In the genomic region with DNA sequence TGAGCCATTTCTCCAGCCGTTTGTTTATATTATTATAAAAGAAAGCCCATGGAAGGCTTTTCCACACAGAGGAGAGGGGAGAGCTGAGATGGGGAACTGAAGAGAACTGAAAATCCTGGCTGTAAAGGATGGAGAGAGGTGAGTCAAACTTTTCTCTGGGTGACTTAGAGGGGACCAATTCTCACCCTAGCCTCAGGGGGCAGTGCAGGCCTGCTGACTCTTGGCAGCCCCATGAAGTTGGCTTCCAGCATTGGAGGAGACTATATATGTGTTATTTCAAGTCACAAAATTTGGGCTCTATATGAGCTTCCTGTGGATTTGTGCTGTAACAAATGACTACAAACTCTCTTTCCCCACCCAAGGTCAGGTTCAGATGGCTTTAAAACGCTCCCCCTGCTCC, we compare ENCODE assay signal across 8 mouse cellular contexts. TPM values are rescaled to one million over a fixed set of nuclear protein-coding genes. Genes with fewer than 3 reads are reported as not detected.
DNase-seq lines count a peak whose midpoint lies in the region; TF ChIP-seq lines count a peak whose summit lies in the region.
"Had no signal": no experiment of that assay in that cellular context is flagged by ENCODE, and none has a peak within 500 bp of the region (broad histone marks: within the 10 kb centered on the region; RNA-seq: fewer than 3 reads in every experiment).

No protein-coding gene starts in this region.

- H3K27ac ChIP-seq in testis, adult 2 months (ENCODE audit: control insufficient read depth, insufficient read depth, low read depth, low read length): no peak overlapping the region
- H3K27ac ChIP-seq in cortical plate, adult 2 months (ENCODE audit: insufficient read depth, low read length): no peak overlapping the region
- H3K27ac ChIP-seq: embryonic facial prominence, embryonic 15.5 days had no signal

- no peaks in the 10 kb centered on the region for H3K36me3 ChIP-seq in testis, adult 2 months (ENCODE audit: control insufficient read depth, insufficient read depth, low read length)

- DNase-seq in kidney, adult 18-20 months: peak; percentile 4
- DNase-seq in kidney, postnatal 14 days: no peak
- no peak for DNase-seq in testis, postnatal 14 days (ENCODE audit: low spot score)
- peak; percentile 73 for DNase-seq in thymus, postnatal 4 days
- DNase-seq in right cerebral cortex, adult 18-20 months: no peak

- TF ChIP-seq CTCF in testis, adult 2 months (IDR thresholded peaks at IDR 0.05; ENCODE audit: control insufficient read depth, insufficient read depth, insufficient replicate concordance, low read depth, low read length): peak; percentile 25; the same call in 1 of the 2 replicates
- 0 out of 2 replicates have a peak, but pooled peaks have one; percentile 8 for TF ChIP-seq CTCF in cortical plate, adult 2 months (IDR thresholded peaks at IDR 0.05; ENCODE audit: extremely low read depth, insufficient read depth, low read length)

- no peak for TF ChIP-seq POLR2A in testis, adult 2 months (IDR thresholded peaks at IDR 0.05; ENCODE audit: control insufficient read depth, low read depth, low read length)
- no peak for TF ChIP-seq POLR2A in cortical plate, adult 2 months (IDR thresholded peaks at IDR 0.05; ENCODE audit: extremely low read depth, insufficient read depth, low read length)

- no peaks in the 10 kb centered on the region for H3K27me3 ChIP-seq in testis, adult 2 months (ENCODE audit: control insufficient read depth, insufficient read depth, low read length)
- H3K27me3 ChIP-seq: embryonic facial prominence, embryonic 15.5 days had no signal

- H3K4me1 ChIP-seq in testis, adult 2 months (ENCODE audit: control insufficient read depth, insufficient read depth, low read length): peaks cover 14% of the 10 kb centered on the region
- H3K4me1 ChIP-seq in cortical plate, adult 2 months (ENCODE audit: control insufficient read depth, insufficient read depth, low read length): no peaks in the 10 kb centered on the region

- no peak overlapping the region for H3K4me3 ChIP-seq in testis, adult 2 months (ENCODE audit: control insufficient read depth, low read depth, low read length)
- no peak overlapping the region for H3K4me3 ChIP-seq in cortical plate, adult 2 months (ENCODE audit: insufficient read depth, low read length)
- H3K4me3 ChIP-seq: embryonic facial prominence, embryonic 15.5 days had no signal

RNA-seq across cellular contexts. Expression of a gene that starts 8.5 kb away (rescaled TPM):
- 3.6 and 4.7 TPM in 2 replicates for polyA plus RNA-seq in testis, adult 2 months (2012; rRNA removed)
- 1.7 and 2.0 TPM in 2 replicates for polyA plus RNA-seq in cortical plate, adult 2 months (2012; rRNA removed)

Comparison
In these comparisons a context has a peak if more than half of its experiments do, and no peak if none do; other contexts are left out.
1. DNase-seq: peak in kidney, adult 18-20 months (single experiment) and thymus, postnatal 4 days (single experiment); none in kidney, postnatal 14 days (single experiment), testis, postnatal 14 days (single experiment) and right cerebral cortex, adult 18-20 months (single experiment).